Mouse (Mus musculus) ES-E14 (cell line): ENCODE data around the gene Idi1. TPM values are rescaled to one million over a fixed set of nuclear protein-coding genes. Genes with fewer than 3 reads are reported as not detected.

Experiments
- DNase-seq: peaks from one replicate; pipeline ENCODE4 v3.0.0-alpha.2; 2013; ENCODE audit warnings: low read depth, low spot score
- H3K27ac ChIP-seq: 2 replicates; pipeline ENCODE4 v1.5.1; 2012; ENCODE audit warnings: low read depth, mild to moderate bottlenecking, low read length, moderate library complexity, mixed read lengths; ENCODE audit not compliant: poor library complexity, insufficient read depth, severe bottlenecking
- H3K36me3 ChIP-seq: 2 replicates; pipeline ENCODE4 v1.6.1; 2012; ENCODE audit warnings: mild to moderate bottlenecking, low read length, moderate library complexity, mixed read lengths; ENCODE audit not compliant: control insufficient read depth, poor library complexity, insufficient read depth, severe bottlenecking
- H3K4me1 ChIP-seq, 2 experiments: fragments of 150-350 bp in 1 of 2; sonication (generic) in 1 of 2; 2 replicates each; pipeline ENCODE4 v1.6.1; 2012; ENCODE audit warnings: low read length in 2 of 2, mild to moderate bottlenecking in 1 of 2, mixed read lengths in 1 of 2; ENCODE audit not compliant: control insufficient read depth in 2 of 2, insufficient read depth in 2 of 2, poor library complexity in 1 of 2
- H3K4me3 ChIP-seq, 2 experiments: fragments of 150-350 bp in 1 of 2; sonication (generic) in 1 of 2; 2 replicates each; pipeline ENCODE4 v1.5.1; 2012; ENCODE audit warnings: low read length in 2 of 2, low read depth in 1 of 2, mild to moderate bottlenecking in 1 of 2, mixed read lengths in 1 of 2; ENCODE audit not compliant: insufficient read depth in 1 of 2, poor library complexity in 1 of 2, severe bottlenecking in 1 of 2
- H3K9ac ChIP-seq: 2 replicates; pipeline ENCODE4 v1.6.1; 2012; ENCODE audit warnings: low read depth, mild to moderate bottlenecking, low read length, mixed read lengths; ENCODE audit not compliant: poor library complexity, insufficient read depth, severe bottlenecking
- H3K9me3 ChIP-seq: fragments of 150-350 bp; sonication (generic); 2 replicates; pipeline ENCODE4 v1.6.1; 2012; ENCODE audit warnings: low read depth, mild to moderate bottlenecking, low read length; ENCODE audit not compliant: control insufficient read depth, insufficient read depth
- CHD2 ChIP-seq: IDR thresholded peaks from 2 replicates; pipeline ENCODE4 v1.6.1; 2014; ENCODE audit warnings: mild to moderate bottlenecking, low read depth, low read length, inconsistent platforms
- HCFC1 ChIP-seq: IDR thresholded peaks from 2 replicates; pipeline ENCODE4 v1.6.1; 2012; ENCODE audit warnings: low read length, inconsistent platforms, borderline replicate concordance; ENCODE audit not compliant: insufficient read depth
- MAFK ChIP-seq: IDR thresholded peaks from 2 replicates; pipeline ENCODE4 v1.6.1; 2014; ENCODE audit warnings: mild to moderate bottlenecking, low read depth, low read length, inconsistent platforms; ENCODE audit not compliant: insufficient read depth
- ZC3H11A ChIP-seq: IDR thresholded peaks from 2 replicates; pipeline ENCODE4 v1.6.1; 2012; ENCODE audit warnings: low read depth, mild to moderate bottlenecking, inconsistent platforms, low read length, borderline replicate concordance
- ZNF384 ChIP-seq: IDR thresholded peaks from 2 replicates; pipeline ENCODE4 v1.6.1; 2012; ENCODE audit warnings: low read depth, low read length, inconsistent platforms
- in situ Hi-C, 2 experiments: fragments of 600-800 bp; cut with MboI; formaldehyde crosslinking; loops; one replicate each; pipeline ENCODE4 v1.15.1; 2025; ENCODE audit warnings: low sequenced_read_pairs in 2 of 2, inconsistent platforms in 1 of 2; ENCODE audit not compliant: unreplicated experiment in 2 of 2
- total RNA-seq: library from RNA; depleted of rRNA; stranded (reverse); fragments of 300-350 nt; gene quantifications from 2 replicates; pipeline ENCODE4 v1.2.3, GENCODE M21; 2012

Gene Idi1
- total RNA-seq, 1 experiment: 31.5 TPM

- peaks cover 9% of the 10 kb centered on the region for H3K36me3 ChIP-seq
- in situ Hi-C loops: no loop called here
- no peak for TF ChIP-seq ZC3H11A
- no peak for TF ChIP-seq CHD2
- no peak for TF ChIP-seq HCFC1
- TF ChIP-seq MAFK: no peak
- TF ChIP-seq ZNF384: no peak
- no peak overlapping the region for H3K27ac ChIP-seq
- no peaks in the 10 kb centered on the region for H3K4me1 ChIP-seq
- no peak overlapping the region for H3K9ac ChIP-seq
- no peak for DNase-seq
- H3K9me3 ChIP-seq: no peaks in the 10 kb centered on the region
- no peak overlapping the region for H3K4me3 ChIP-seq
These were observed 31.9 kb upstream of the Idi1 start for GRCm38 (mm10) chr13:8853424-8853823.

GRCm38 (mm10) chr13:8854769-8855168 is 30.5 kb upstream of the Idi1 start:
- Histone ChIP-seq H3K4me1 (no peaks in the 10 kb centered on the region), H3K4me3 (no peak overlapping the region), H3K36me3 (peaks cover 6% of the 10 kb centered on the region), H3K9me3 (no peaks in the 10 kb centered on the region), H3K9ac (no peak overlapping the region), H3K27ac (no peak overlapping the region)
- in situ Hi-C loops: no loop called here
- DNase-seq: no peak
- TF ChIP-seq ZC3H11A (no peak), ZNF384 (no peak)

GRCm38 (mm10) chr13:8858453-8858852 is 26.8 kb upstream of the Idi1 start:
- no peak for DNase-seq
- TF ChIP-seq HCFC1: no peak
- no peak for TF ChIP-seq ZC3H11A
- no peak for TF ChIP-seq CHD2
- no peak for TF ChIP-seq MAFK
- no peak for TF ChIP-seq ZNF384
- Histone ChIP-seq H3K36me3 (peaks cover 11% of the 10 kb centered on the region), H3K4me1 (no peaks in the 10 kb centered on the region), H3K9me3 (no peaks in the 10 kb centered on the region), H3K9ac (no peak overlapping the region), H3K4me3 (no peak overlapping the region), H3K27ac (no peak overlapping the region)
- in situ Hi-C loops: no loop called here

GRCm38 (mm10) chr13:8860861-8861260 is 24.4 kb upstream of the Idi1 start:
- Histone ChIP-seq H3K36me3 (peaks cover 6% of the 10 kb centered on the region), H3K4me3 (no peak overlapping the region), H3K9me3 (no peaks in the 10 kb centered on the region), H3K9ac (no peak overlapping the region), H3K4me1 (no peaks in the 10 kb centered on the region), H3K27ac (no peak overlapping the region)
- TF ChIP-seq CHD2: no peak
- TF ChIP-seq ZC3H11A: no peak
- no peak for TF ChIP-seq MAFK
- TF ChIP-seq HCFC1: no peak
- no peak for TF ChIP-seq ZNF384
- no peak for DNase-seq
- in situ Hi-C loops: no loop called here

- Histone ChIP-seq H3K9ac (no peak overlapping the region), H3K36me3 (peaks cover 8% of the 10 kb centered on the region), H3K27ac (no peak overlapping the region), H3K4me1 (0 out of 4 replicates have a peak, but pooled peaks cover 0 to 4% of the 10 kb centered on the region in 2 experiments), H3K4me3 (no peak overlapping the region), H3K9me3 (no peaks in the 10 kb centered on the region)
- no peak for DNase-seq
- TF ChIP-seq HCFC1 (no peak), MAFK (peak; percentile 100)
- in situ Hi-C loops: no loop called here
These were observed 20.3 kb upstream of the Idi1 start for GRCm38 (mm10) chr13:8864990-8865389.
